Comparison of ENCODE assay signal across 8 mouse cellular contexts in genomic region chr2:152048981-152049441, GRCm38 (mm10). TPM values are rescaled to one million over a fixed set of nuclear protein-coding genes. Genes with fewer than 3 reads are reported as not detected.
DNase-seq lines count a peak whose midpoint lies in the region; ATAC-seq and TF ChIP-seq lines count a peak whose summit lies in the region.

No protein-coding gene starts in this region.

- H3K36me3 ChIP-seq in lung, postnatal 0 days (ENCODE audit: insufficient read depth, low read length), result no peaks in the 10 kb centered on the region
- no peaks in the 10 kb centered on the region for H3K36me3 ChIP-seq in embryonic facial prominence, embryonic 12.5 days
- H3K36me3 ChIP-seq in intestine, embryonic 14.5 days (ENCODE audit: control insufficient read depth, insufficient read depth, low read length), result no peaks in the 10 kb centered on the region
- no peaks in the 10 kb centered on the region for H3K36me3 ChIP-seq in neural tube, embryonic 11.5 days (ENCODE audit: control insufficient read depth, insufficient read depth, low read length)

- TF ChIP-seq EP300 in lung, postnatal 0 days (IDR thresholded peaks at IDR 0.05), result no peak

- TF ChIP-seq CTCF in lung, postnatal 0 days (IDR thresholded peaks at IDR 0.05), result no peak

- DNase-seq in lung, postnatal 0 days (ENCODE audit: low spot score), result no peak
- no peak for DNase-seq in lung, postnatal 36 days
- DNase-seq in intestine, embryonic 14.5 days (ENCODE audit: low spot score), result peak; percentile 71
- peak; percentile 70 for DNase-seq in neural tube, embryonic 11.5 days (ENCODE audit: low spot score)
- DNase-seq in cerebellum, postnatal 4 days (ENCODE audit: low spot score in 2 of 2), result no peak
- DNase-seq in layer of hippocampus, adult 11-12 months (ENCODE audit: low spot score), result no peak
- no peak for DNase-seq in spleen, adult 12 weeks (ENCODE audit: low spot score)

- H3K27me3 ChIP-seq in lung, postnatal 0 days (replicated peaks; ENCODE audit: insufficient read depth, low read length), result peaks cover 45% of the 10 kb centered on the region
- H3K27me3 ChIP-seq in embryonic facial prominence, embryonic 12.5 days, result peaks cover 74% of the 10 kb centered on the region
- H3K27me3 ChIP-seq in intestine, embryonic 14.5 days (replicated peaks; ENCODE audit: control insufficient read depth, insufficient read depth, low read length), result peaks cover 65% of the 10 kb centered on the region
- peaks cover 35% of the 10 kb centered on the region for H3K27me3 ChIP-seq in neural tube, embryonic 11.5 days (ENCODE audit: control insufficient read depth, insufficient read depth, low read length)

- H3K4me3 ChIP-seq in lung, postnatal 0 days (ENCODE audit: low read depth, low read length), result peak overlapping the region; percentile 40
- peak overlapping the region; percentile 53 for H3K4me3 ChIP-seq in embryonic facial prominence, embryonic 12.5 days
- peak overlapping the region; percentile 48 for H3K4me3 ChIP-seq in intestine, embryonic 14.5 days (ENCODE audit: low read depth, low read length)
- H3K4me3 ChIP-seq in neural tube, embryonic 11.5 days (ENCODE audit: low read depth, low read length), result peak overlapping the region; percentile 39

- H3K9ac ChIP-seq in lung, postnatal 0 days (replicated peaks; ENCODE audit: low read depth), result 0 out of 2 replicates have a peak overlapping the region, but pooled peaks have one; percentile 1
- peak overlapping the region; percentile 68 for H3K9ac ChIP-seq in embryonic facial prominence, embryonic 12.5 days
- H3K9ac ChIP-seq in intestine, embryonic 14.5 days (ENCODE audit: low read length), result peak overlapping the region; percentile 48
- peak overlapping the region; percentile 81 for H3K9ac ChIP-seq in neural tube, embryonic 11.5 days (ENCODE audit: low read length)

- peak overlapping the region; percentile 69 for H3K4me2 ChIP-seq in lung, postnatal 0 days (replicated peaks; ENCODE audit: low read depth, low read length)
- peak overlapping the region; percentile 98 for H3K4me2 ChIP-seq in embryonic facial prominence, embryonic 12.5 days (replicated peaks)
- H3K4me2 ChIP-seq in intestine, embryonic 14.5 days (ENCODE audit: low read length), result peak overlapping the region; percentile 98
- H3K4me2 ChIP-seq in neural tube, embryonic 11.5 days (ENCODE audit: low read depth), result peak overlapping the region; percentile 92

- under 1% methylated on average over 24 of the region's 24 CpGs for WGBS in lung, postnatal 0 days
- WGBS in embryonic facial prominence, embryonic 12.5 days, result under 1% methylated on average over 24 of the region's 24 CpGs
- 1% methylated on average over 24 of the region's 24 CpGs for WGBS in intestine, embryonic 14.5 days
- WGBS in neural tube, embryonic 11.5 days, result under 1% methylated on average over 24 of the region's 24 CpGs

- no peak overlapping the region for H3K27ac ChIP-seq in lung, postnatal 0 days (ENCODE audit: low read length)
- no peak overlapping the region for H3K27ac ChIP-seq in embryonic facial prominence, embryonic 12.5 days
- H3K27ac ChIP-seq in intestine, embryonic 14.5 days (ENCODE audit: low read depth), result no peak overlapping the region
- H3K27ac ChIP-seq in neural tube, embryonic 11.5 days (ENCODE audit: low read depth, low read length), result peak overlapping the region; percentile 95

- no peak for ATAC-seq in lung, postnatal 0 days
- no peak for ATAC-seq in embryonic facial prominence, embryonic 12.5 days (ENCODE audit: insufficient number of reproducible peaks, insufficient read depth, low FRiP score, low TSS enrichment)
- peak; percentile 50; the same call in 1 of the 2 replicates for ATAC-seq in intestine, embryonic 14.5 days (replicated peaks; ENCODE audit: low FRiP score, low TSS enrichment, low read depth)
- ATAC-seq in neural tube, embryonic 11.5 days (ENCODE audit: insufficient read depth, low FRiP score, low TSS enrichment), result peak; percentile 11

- no peaks in the 10 kb centered on the region for H3K9me3 ChIP-seq in lung, postnatal 0 days (ENCODE audit: low read length)
- no peaks in the 10 kb centered on the region for H3K9me3 ChIP-seq in embryonic facial prominence, embryonic 12.5 days
- peaks cover 3% of the 10 kb centered on the region; the same call in 1 of the 2 replicates for H3K9me3 ChIP-seq in intestine, embryonic 14.5 days (ENCODE audit: control insufficient read depth, low read length)
- no peaks in the 10 kb centered on the region for H3K9me3 ChIP-seq in neural tube, embryonic 11.5 days (ENCODE audit: control insufficient read depth, low read length)

- peaks cover 10% of the 10 kb centered on the region for H3K4me1 ChIP-seq in lung, postnatal 0 days (ENCODE audit: insufficient read depth, low read depth, low read length)
- H3K4me1 ChIP-seq in embryonic facial prominence, embryonic 12.5 days, result peaks cover 14% of the 10 kb centered on the region
- H3K4me1 ChIP-seq in intestine, embryonic 14.5 days (replicated peaks; ENCODE audit: control insufficient read depth, insufficient read depth, low read length), result peaks cover 17% of the 10 kb centered on the region; the same call in 1 of the 2 replicates
- H3K4me1 ChIP-seq in neural tube, embryonic 11.5 days (ENCODE audit: control insufficient read depth, insufficient read depth, low read length), result peaks cover 29% of the 10 kb centered on the region

RNA-seq across cellular contexts. Expression of gene Scrt2, which starts 32.3 kb away (rescaled TPM):
- polyA plus RNA-seq in lung, postnatal 0 days (2015; fragmentation: Nextera tagmentation; extraction: Ambion mirVana), result not detected in 2 replicates
- polyA plus RNA-seq in embryonic facial prominence, embryonic 12.5 days (2016; fragmentation: Nextera tagmentation; extraction: Ambion mirVana), result 1.4 and 1.9 TPM in 2 replicates
- polyA plus RNA-seq in intestine, embryonic 14.5 days (2014; fragmentation: Nextera tagmentation; extraction: Ambion mirVana), result 0.07 and 0.08 TPM in 2 replicates
- polyA plus RNA-seq in neural tube, embryonic 11.5 days (2014; fragmentation: Nextera tagmentation; extraction: Ambion mirVana), result 23.0 and 25.1 TPM in 2 replicates

RNA-seq across cellular contexts. Expression of gene Slc52a3, which starts 52.7 kb away (rescaled TPM):
- polyA plus RNA-seq in lung, postnatal 0 days (2015; fragmentation: Nextera tagmentation; extraction: Ambion mirVana), result 26.0 and 26.7 TPM in 2 replicates
- polyA plus RNA-seq in embryonic facial prominence, embryonic 12.5 days (2016; fragmentation: Nextera tagmentation; extraction: Ambion mirVana), result 1.2 TPM in 2 replicates
- polyA plus RNA-seq in intestine, embryonic 14.5 days (2014; fragmentation: Nextera tagmentation; extraction: Ambion mirVana), result 1.8 and 2.0 TPM in 2 replicates
- 1.0 and 1.1 TPM in 2 replicates for polyA plus RNA-seq in neural tube, embryonic 11.5 days (2014; fragmentation: Nextera tagmentation; extraction: Ambion mirVana)

RNA-seq across cellular contexts. Expression of gene Srxn1, which starts 56.3 kb away (rescaled TPM):
- polyA plus RNA-seq in lung, postnatal 0 days (2015; fragmentation: Nextera tagmentation; extraction: Ambion mirVana), result 8.9 and 9.4 TPM in 2 replicates
- 10.7 and 13.6 TPM in 2 replicates for polyA plus RNA-seq in embryonic facial prominence, embryonic 12.5 days (2016; fragmentation: Nextera tagmentation; extraction: Ambion mirVana)
- polyA plus RNA-seq in intestine, embryonic 14.5 days (2014; fragmentation: Nextera tagmentation; extraction: Ambion mirVana), result 12.0 and 12.4 TPM in 2 replicates
- polyA plus RNA-seq in neural tube, embryonic 11.5 days (2014; fragmentation: Nextera tagmentation; extraction: Ambion mirVana), result 17.5 and 18.8 TPM in 2 replicates

Comparison
In these comparisons a context has a peak if more than half of its experiments do, and no peak if none do; other contexts are left out.
1. ATAC-seq: peak in intestine, embryonic 14.5 days (single experiment) and neural tube, embryonic 11.5 days (single experiment); none in lung, postnatal 0 days (single experiment) and embryonic facial prominence, embryonic 12.5 days (single experiment).
2. DNase-seq: peak in intestine, embryonic 14.5 days (single experiment) and neural tube, embryonic 11.5 days (single experiment); none in lung, postnatal 0 days (single experiment), lung, postnatal 36 days (single experiment), cerebellum, postnatal 4 days (0 of 2), layer of hippocampus, adult 11-12 months (single experiment) and spleen, adult 12 weeks (single experiment).
3. H3K9ac ChIP-seq: peak in every context shown above with its lines; median percentile 81 in neural tube, embryonic 11.5 days; 68 in embryonic facial prominence, embryonic 12.5 days; 48 in intestine, embryonic 14.5 days; 1 in lung, postnatal 0 days.
4. Peak in every context shown above with its lines, with median percentiles within 50 percentile points of each other: H3K4me2 ChIP-seq and H3K4me3 ChIP-seq.